9 mouse cellular contexts compared by ENCODE assay signal in genomic region chr17:88542771-88543416, GRCm38 (mm10). TPM values are rescaled to one million over a fixed set of nuclear protein-coding genes. Genes with fewer than 3 reads are reported as not detected.
DNase-seq lines count a peak whose midpoint lies in the region; ATAC-seq lines count a peak whose summit lies in the region.
"Had no signal": no experiment of that assay in that cellular context is flagged by ENCODE, and none has a peak within 500 bp of the region (broad histone marks: within the 10 kb centered on the region; RNA-seq: fewer than 3 reads in every experiment).

No protein-coding gene starts in this region.

- ATAC-seq in granulocyte monocyte progenitor cell, adult 5-6 weeks (replicated peaks; ENCODE audit: poor library complexity, severe bottlenecking), result peak; percentile 6; the same call in 1 of the 2 replicates
- peak; percentile 68 for ATAC-seq in liver, embryonic 12.5 days

- peaks cover 36% of the 10 kb centered on the region for H3K4me1 ChIP-seq in liver, embryonic 12.5 days

- no peak overlapping the region for H3K4me3 ChIP-seq in liver, embryonic 12.5 days

- peaks cover 15% of the 10 kb centered on the region for H3K36me3 ChIP-seq in liver, embryonic 12.5 days

- no peaks in the 10 kb centered on the region for H3K9me3 ChIP-seq in liver, embryonic 12.5 days (replicated peaks)

- no peak overlapping the region for H3K9ac ChIP-seq in liver, embryonic 12.5 days

- peak overlapping the region; percentile 55; the same call in 1 of the 2 replicates for H3K27ac ChIP-seq in liver, embryonic 12.5 days

- no peak overlapping the region for H3K4me2 ChIP-seq in liver, embryonic 12.5 days

- DNase-seq in NIH3T3 (ENCODE audit: low read depth), result peak; percentile 74
- peak; percentile 68 to 73 for DNase-seq in adrenal gland, postnatal 36 days
- no peak for DNase-seq in heart, postnatal 10 days
- no peak for DNase-seq in retina, postnatal 1 day
- no peak for DNase-seq in layer of hippocampus, adult 9-10 months (ENCODE audit: low spot score)
- DNase-seq in layer of hippocampus, adult 11-12 months (ENCODE audit: low spot score), result no peak

- intact Hi-C loops in heart, postnatal 10 days (cut with DNase I), result no loop called here

- 67% methylated on average over 15 of the region's 15 CpGs for WGBS in liver, embryonic 12.5 days (ENCODE audit: insufficient replicate concordance)

- no peaks in the 10 kb centered on the region for H3K27me3 ChIP-seq in liver, embryonic 12.5 days (replicated peaks)

RNA-seq across cellular contexts. Expression of gene Ppp1r21, which starts 13.0 kb away (rescaled TPM):
- 10 to 100 TPM; 39.7 to 64.5 TPM for total RNA-seq in adrenal gland, postnatal 36 days (2021)
- total RNA-seq in granulocyte monocyte progenitor cell, adult 5-6 weeks (2014; fragmentation: Nextera tagmentation), result 56.3 and 72.2 TPM in 2 replicates
- total RNA-seq in granulocyte monocyte progenitor cell, adult 5-6 weeks (2017), result 58.0 and 81.3 TPM in 2 replicates
- polyA plus RNA-seq in liver, embryonic 12.5 days (2016; fragmentation: Nextera tagmentation; extraction: Ambion mirVana), result 8.8 and 11.2 TPM in 2 replicates
- 10 to 100 TPM; 15.0 to 15.7 TPM for total RNA-seq in heart, postnatal 10 days (2021)

RNA-seq across cellular contexts. Expression of gene Ston1, which starts 54.6 kb away (rescaled TPM):
- 10 to 100 TPM; 28.7 to 41.5 TPM for total RNA-seq in adrenal gland, postnatal 36 days (2021)
- total RNA-seq in granulocyte monocyte progenitor cell, adult 5-6 weeks (2014; fragmentation: Nextera tagmentation), result 0.51 TPM in 1 of 2 replicates, not detected in the other
- not detected in 2 replicates for total RNA-seq in granulocyte monocyte progenitor cell, adult 5-6 weeks (2017)
- 1.4 TPM in 2 replicates for polyA plus RNA-seq in liver, embryonic 12.5 days (2016; fragmentation: Nextera tagmentation; extraction: Ambion mirVana)
- 10 to 100 TPM; 25.9 to 30.9 TPM for total RNA-seq in heart, postnatal 10 days (2021)
- total RNA-seq: neutrophil, adult 5-6 weeks had no signal

Comparison
In these comparisons a context has a peak if more than half of its experiments do, and no peak if none do; other contexts are left out.
1. DNase-seq: peak in NIH3T3 (single experiment) and adrenal gland, postnatal 36 days (2 of 2); none in heart, postnatal 10 days (0 of 2), retina, postnatal 1 day (single experiment), layer of hippocampus, adult 9-10 months (single experiment) and layer of hippocampus, adult 11-12 months (single experiment).
2. RNA of gene Ston1, which starts 54.6 kb away (total RNA-seq): 28.7 to 41.5 TPM in adrenal gland, postnatal 36 days and 25.9 to 30.9 TPM in heart, postnatal 10 days; 0.51 TPM in granulocyte monocyte progenitor cell, adult 5-6 weeks; every median in the first group is over 10 times any median in the second.